Mouse (Mus musculus): ENCODE results near the gene Slc4a4.

The Slc4a4 gene

DNA sequence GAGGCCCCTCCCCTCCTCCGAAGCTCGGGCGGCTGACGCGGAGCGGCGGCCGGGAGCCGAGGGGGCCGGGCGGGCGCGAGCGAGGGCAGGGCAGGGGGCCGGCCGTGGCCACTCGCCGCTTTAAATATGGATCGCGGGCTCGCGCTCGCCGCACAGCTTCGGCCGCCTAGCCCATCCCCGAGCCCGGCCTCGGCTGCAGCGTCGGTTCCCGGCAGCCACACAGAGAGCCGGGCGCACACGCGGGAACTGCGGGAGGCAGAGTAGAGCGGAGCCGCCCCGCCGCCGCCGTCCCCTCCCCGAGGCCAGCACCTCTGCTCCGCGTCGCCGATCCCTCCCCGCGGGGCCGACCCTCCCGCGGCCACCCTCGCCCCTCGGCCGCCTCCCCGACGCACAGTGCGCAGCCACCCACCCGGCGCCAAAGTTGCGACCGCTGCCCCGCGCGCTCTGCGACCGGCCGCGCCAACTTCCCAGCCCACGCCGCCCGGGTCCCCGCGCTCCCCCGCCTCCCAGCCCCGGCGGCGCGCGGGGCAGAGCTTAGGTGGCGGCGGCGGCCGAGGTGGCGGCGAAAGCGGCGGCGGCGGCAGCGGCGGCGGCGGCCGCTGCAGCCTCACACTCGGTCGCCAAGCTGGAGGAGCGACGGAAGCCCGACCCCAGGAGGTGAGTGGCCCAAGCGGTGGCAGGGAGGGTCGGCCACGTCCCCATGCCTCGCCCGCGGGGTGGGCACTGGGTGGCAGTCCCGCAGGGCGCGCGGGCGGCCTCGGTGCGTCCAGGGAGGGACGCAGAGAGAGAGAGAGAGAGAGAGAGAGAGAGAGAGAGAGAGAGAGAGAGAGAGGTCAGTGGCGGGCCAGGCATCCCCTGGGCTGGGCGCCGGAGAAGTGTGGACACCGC, at the start of gene Slc4a4:
Gene Slc4a4 (plus strand): TSS at position 151 of the 888 bp plus-strand sequence.
- DNase-seq: peak; percentile 78 to 85

DNA sequence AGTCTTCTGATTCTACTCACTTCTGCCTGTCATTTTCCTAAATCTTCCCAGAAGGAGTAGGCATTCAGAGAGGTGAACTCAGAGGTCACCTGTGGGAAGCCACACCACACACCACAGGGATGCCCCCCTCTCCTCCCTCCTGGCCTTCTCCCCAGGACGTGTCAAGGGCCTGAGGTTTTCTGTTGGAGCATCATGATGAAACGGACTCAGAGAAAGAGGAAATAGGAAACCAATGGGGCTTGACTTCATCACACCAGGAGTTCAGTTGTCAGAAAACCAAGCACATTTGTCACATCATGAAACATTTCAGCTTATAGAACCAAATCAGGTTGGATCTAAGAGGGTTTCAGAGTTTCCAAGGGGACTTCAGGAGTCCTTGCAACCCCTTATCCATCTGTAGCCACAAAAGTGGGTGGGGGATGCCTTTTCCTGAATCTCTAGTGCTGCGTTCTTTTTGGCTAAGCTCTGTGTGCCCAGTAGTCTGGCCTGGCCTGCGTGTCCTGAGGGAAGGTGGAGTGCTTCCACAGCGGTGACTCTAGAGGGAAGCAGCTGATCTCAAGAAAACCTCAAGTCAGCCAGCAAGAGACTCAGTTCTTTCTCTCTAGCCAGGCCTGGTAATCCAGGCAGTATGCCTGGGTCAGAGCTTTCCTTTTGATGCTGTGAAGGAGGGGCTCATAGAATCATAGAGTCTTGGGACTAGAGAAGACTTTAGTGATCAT, 46.4 kb upstream of the Slc4a4 start:
- DNase-seq: no peak

DNA sequence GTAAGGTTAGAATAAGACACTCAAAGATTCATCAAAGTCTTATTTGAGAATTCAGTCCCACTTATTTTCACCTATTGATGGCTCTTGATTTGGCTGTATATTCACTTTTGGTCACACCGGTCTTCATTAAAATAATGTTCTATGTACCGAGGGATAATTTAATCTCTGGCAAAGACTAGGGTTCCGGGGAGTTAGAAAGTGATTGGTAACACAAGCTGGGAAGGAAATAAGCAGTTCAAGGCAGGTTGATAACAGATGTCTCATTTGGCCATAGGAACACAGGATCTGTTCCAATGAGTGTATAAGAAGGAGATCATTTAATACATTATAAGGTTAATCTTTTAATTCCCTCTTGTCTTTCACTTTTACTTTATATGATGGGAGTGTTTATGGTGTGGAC, 29.3 kb upstream of the Slc4a4 start:
- no peak for DNase-seq

DNA sequence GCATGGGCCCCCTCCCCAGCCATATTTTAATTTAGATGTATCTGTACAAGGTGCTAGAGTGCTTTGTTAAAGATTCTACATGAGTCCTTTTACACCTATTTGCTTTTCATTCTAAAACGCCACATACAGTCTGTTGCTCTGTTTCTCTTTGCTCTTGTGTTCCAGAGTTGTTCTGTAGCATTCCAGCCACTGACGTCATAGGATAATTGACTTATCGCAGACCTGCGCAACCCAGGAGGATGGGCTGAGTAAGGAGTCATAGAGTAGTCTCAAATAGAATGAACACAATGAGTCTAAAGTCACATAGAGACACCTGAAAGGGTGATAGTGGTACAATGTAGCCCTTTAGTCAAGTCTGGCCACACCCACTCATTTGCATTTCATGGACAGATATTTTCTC, 28.8 kb upstream of the Slc4a4 start:
- no peak for DNase-seq

DNA sequence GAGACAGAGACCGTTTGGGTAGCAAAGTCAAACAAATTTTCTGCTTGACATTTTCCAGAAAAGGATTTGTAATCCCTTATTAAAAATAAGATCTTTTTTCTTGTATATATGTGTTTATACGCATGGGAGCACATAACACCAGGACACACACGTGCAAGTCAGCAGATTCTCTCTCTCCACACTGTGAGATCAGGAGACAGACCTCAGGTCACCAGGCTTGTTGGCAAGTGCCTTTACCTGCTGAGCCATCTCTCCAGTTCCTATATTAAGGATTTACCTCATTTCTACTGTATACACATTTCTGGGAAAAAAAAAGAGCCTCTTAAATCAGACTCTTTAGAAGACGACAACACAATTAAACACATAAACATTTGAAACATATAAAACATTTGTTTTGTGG, 28.4 kb upstream of the Slc4a4 start:
- DNase-seq: no peak

DNA sequence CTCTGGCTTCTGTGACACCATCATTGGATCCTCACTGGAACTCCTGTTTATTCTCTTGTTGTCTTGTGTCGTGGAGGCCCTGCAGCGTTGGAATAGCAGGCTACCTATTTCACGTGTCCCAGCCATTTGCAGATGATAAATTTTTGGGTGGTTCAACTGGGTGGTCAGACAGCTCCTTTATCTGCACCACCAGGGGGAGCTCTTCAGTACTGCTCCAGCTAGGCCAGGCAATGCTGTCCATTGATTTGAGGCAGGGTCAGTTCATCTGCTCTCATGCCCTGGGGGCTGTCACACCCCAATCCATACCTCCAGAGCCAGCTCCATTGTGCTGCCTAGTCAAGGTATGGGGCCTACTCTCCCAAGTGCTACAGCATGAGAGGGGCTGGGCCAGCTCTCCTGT, 24.5 kb upstream of the Slc4a4 start:
- DNase-seq: peak; percentile 15 to 28

DNA sequence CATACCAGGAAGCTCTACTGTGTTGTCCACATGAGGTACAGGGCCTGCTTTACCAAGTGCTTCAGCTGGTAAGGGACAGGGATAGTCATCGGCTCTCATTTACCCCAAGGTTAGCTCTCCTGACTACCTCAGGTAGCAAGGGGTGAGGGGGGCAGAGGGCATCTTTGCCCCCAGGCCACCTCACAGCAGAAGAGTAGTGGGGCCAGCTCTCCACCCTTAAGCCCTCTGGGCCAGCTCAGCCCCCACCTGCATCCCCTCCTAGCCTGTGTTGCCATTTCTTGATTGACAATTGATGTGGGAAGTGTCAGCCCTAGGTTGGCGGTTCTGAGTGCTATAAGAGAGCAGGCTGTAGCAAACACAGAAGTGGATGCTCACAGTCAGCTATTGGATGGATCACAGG, 23.8 kb upstream of the Slc4a4 start:
- no peak for DNase-seq

DNA sequence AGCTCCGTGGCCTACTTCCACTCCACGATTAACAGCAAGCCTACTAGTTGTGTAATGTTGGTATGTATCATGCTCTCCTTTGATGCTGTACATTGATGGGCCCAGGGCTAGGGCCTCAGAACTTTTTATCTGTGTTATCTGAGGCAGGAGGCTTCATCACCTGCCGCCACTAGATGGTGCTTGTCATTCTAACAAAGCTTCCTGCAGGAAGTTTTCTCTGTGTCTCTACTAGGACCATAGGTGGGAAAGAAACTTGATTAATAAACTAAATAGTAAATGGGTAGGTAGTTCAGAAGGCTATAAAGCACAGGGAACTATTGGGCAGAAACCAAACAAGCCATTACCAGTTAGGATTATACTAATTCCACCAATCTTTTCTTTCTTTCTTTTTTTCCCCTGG, 2.5 kb upstream of the Slc4a4 start:
- peak; percentile 68 to 76 for DNase-seq

DNA sequence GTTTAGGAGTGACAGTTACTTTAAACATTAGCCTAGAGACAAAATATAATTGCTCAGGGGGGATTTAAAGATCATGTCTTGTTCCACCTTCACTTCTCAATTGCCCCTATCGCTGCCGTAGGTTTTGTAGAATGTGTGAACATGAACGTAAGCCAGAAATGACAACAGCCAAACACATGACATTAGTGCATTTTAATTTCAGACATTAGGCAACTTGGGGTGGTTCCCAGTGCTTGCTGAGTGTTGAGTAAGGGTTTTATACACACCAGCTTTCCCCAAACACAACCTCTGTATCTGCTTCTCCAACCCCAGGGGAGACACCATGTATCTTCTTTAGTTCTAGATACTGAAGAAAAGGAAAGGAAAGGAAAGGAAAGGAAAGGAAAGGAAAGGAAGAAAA, 1.1 kb upstream of the Slc4a4 start:
- no peak for DNase-seq

DNA sequence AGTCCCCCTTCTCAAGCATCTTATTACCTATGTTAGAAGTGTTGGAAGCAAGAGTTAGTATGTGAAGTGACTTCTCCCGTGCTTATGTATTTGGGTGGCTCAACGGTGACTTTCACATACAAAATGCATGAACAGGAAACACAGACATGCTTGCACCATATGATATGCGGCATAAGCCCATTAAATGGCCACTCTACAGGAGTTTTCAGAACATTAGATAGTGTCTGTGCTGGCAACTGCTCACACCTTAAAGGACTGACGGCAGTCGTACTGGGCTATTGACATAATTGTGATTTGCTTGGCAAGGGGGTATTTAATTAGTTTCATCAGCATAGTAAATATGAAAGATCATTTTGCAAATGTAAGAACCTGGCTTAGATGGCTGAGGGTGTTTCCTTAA, 674 bp upstream of the Slc4a4 start:
- DNase-seq: no peak

DNA sequence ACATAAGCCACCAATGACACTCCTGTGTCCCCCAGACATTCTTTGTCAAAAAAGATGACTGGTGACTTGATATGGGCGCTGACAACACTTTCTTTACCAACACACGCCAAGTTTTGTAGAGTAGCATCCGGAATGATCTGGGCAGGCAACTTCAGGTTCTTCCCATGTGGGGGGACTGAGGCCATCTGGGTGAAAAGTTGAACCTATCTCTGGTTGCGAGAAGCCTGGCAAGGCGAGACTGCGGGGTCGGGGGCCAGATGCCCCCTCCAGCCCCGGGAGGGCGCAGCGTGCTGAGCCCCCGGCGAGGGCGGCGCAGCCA, 310 bp upstream of the Slc4a4 start:
- no peak for DNase-seq

DNA sequence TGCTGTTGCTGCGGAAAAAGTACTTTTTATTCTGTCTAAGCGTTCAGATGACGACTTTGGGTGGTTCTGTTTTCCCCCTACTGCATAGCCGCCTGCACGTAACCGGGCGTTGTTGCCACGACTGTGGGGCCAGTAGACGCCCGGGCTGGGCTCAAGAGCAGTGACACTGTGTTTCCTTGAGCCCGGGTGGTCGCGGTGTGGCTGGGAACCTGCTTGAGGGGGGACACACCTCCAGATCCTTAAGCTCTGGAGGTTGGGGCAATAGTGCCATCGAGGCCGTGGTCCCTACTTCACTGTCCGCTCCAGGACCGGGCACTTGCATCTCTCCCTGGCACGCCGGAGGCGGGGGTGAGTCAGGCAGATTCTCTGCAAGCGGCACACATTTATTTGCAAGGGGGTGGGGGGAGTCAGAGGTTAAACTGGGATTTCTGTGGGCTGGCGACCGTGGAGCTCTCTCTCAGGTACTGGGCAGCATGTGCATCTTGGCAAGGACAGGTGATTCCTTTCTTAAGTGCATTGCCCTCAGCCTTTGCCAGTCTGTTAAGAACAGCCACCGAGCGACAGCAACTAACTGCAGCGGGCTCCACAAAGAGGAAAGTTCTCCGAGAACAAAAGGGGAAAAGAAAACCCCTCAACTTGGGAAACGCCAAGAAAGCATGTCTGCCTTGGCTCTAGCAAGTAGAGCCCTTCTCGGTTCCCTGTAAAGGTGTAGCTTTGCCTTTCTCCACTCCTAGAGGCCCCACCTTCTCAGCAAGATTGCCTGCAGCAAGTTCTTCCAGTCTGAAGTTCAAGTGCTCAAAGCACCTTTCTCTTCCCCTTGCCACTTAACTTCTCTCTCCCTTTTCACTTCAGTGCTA, 1.2 kb downstream of the Slc4a4 start:
- peak; percentile 9 to 51 for DNase-seq

DNA sequence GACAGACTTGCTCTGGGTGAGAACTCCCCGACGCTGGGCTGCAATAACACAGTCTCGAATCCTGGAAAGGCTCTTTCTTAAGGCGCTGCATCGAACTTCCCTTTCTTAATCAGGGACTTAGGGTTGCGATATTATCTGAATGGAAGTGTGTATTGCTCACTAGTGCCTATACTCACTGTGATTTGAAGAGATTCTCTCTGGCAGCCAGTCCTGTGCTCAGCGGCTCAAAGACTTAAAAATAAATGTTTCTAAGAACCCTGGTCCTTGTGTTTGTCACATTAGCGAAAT, 1.7 kb downstream of the Slc4a4 start:
- no peak for DNase-seq

DNA sequence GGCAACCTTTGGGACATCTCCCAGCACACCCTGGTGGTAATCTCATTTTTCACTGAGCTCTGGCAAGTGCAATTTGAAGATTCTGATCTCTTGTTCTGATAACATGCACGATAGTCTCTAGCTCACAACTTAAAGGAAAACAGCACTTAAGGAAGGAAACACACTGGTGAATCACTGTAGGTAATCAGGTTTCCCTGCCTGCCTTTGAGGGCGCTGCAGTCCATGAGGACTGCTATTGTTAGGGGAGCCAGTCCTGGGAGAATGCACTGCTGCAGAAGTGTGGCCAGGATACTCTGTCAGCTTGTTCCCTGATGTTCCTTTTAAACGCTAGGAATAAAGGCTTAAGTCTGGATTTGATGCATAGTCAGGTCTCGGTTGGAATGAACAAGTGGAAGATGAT, 2.7 kb downstream of the Slc4a4 start:
- peak in 1 of 2 experiments; percentile 35 for DNase-seq

DNA sequence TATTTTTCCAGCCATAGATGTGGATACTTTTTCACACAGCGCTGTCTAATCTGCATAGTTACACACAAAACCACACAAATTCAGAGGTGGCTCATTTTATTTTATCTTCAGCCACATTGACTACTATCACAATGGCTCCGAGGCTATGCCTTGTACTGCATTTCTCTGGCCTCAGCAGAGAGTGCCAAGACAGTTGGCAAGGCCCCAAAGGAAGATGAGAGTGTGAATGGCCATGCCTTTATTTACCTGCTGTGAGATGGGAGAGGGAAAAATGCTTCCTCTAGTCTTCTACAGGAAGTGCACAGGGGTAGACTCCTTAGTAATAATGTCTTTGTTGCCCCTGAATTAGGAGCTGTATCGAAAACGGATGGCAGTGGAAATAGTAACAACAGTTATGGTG, 3.5 kb downstream of the Slc4a4 start:
- no peak for DNase-seq

DNA sequence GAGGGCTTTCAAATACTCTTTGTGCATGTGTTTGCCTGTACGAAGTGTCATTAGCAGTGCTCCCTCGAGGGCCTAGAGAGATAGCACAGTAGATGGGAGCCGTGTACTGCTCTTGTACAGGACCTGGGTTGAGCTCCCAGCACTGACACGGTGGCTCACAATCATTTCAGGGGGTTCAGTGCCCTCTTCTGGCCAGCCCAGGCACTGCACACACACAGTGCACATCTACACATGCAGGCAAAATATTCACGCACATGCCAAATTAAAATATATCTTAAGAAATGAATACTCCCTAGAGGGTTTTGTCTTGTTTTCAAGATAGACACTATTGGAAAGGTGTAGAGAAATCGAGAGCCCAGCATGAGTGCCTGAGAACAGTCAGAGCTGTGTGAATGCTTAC, 10.0 kb downstream of the Slc4a4 start:
- DNase-seq: no peak

DNA sequence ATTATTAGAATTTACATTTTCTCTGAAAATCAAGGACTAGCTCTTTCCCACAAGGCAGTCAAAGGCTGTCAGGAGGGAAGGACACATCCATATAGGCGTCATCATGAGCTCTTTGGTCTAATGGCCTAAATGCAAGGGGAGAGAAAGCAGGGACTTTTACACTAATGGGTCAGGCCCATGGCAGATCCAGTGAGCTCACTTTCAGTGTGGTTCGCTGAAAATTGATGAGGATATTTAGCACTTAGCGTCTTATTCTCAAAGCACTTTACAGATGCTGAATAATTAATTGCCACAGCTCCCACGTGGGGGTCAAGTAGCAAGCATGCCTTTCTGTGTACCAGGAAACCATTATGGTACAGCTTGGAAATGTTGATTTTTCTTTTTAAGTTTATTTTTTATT, 16.5 kb downstream of the Slc4a4 start:
- DNase-seq: no peak

DNA sequence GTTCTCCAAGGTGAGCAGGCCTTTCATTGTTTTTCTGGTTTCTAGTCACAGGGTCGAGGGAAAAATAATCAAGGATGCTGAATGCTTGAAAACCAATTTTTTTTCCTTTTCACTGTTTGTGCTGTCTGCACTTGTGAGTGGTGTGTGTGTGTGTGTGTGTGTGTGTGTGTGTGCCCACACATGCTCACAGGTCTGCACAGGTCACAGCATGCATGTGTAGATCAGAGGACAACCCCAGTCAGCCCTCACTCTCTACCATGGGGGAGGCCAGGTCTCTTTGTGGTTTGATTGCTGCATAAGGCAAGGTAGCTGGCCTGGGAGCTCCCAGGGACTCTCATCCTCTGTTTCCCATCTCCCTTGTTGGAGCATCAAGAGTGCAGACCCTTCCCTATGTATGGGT, 16.9 kb downstream of the Slc4a4 start:
- no peak for DNase-seq

DNA sequence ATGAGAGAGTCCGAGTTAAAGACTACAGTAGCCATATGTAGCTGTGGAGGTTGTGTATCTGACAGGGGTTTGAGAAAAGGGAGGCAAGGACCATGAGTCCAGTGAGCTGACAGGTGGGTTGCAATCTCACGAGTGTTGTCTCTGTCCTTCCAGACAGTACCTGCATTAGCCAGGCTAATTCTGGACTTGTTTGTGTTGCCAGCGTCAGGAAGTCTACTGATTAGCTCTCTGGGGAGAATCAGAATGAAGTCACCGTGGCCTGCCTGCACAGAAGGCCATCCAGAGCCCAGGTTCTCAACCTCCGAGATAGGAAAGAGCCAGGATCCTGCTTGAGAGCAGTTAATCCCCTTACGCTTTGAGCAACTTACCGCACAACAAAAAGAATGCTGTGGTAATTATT, 18.2 kb downstream of the Slc4a4 start:
- no peak for DNase-seq

DNA sequence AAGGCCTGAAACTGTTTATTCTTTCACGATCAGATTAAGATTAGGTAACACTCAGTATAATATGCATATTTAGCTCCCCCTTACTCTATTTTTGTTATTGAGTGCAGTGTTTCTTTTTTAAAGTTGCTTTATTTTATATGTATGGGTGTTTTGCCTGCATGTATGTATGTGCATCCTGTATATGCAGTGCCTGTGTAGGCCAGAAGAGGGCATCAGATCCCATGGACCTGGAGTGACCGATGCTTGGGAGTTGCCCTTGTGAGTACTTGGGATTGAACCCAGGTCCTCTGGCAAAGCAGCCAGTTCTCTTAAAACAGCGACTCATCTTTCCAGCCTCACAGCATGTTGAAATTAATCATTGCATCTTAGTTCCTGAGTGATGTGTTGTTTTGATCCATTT, 21.0 kb downstream of the Slc4a4 start:
- DNase-seq: no peak

DNA sequence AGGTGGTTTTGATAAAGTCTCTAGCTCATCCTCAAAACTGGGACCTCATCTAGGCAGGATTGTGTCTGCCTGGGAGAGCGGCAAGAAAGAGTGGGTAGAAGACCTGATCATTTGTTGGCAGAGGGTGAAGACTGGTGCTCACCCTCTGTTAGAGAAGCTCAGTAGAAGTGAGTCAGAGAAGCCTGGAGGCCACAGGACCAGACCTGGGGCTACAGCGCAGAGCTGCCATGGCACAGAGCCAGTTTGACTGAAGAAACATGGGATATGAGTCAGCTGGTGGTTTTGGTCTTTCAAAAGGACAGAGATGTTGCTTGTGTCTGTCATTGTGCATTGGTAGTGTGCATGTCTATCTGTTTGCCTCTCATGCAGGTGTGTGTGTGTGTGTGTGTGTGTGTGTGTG, 26.0 kb downstream of the Slc4a4 start:
- DNase-seq: peak in 1 of 2 experiments; percentile 31

DNA sequence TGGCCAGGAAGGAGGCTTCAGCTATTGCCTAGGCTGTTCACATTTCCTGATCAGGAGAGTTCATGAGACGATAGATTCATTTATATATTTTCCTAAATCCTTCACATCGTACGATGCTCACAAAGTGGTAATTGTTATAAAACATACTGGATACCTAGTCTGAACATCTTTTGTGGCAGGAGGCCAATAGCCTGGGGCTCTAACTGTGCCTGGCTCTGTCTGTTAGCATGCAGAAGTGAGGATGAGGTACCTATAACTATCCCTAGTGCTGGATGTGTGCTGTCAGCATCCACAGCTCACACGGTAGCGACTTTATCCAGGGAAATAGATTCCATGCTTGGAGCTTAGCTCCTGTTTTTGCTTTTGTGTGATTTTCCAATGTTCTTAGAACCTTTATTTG, 28.5 kb downstream of the Slc4a4 start:
- no peak for DNase-seq

DNA sequence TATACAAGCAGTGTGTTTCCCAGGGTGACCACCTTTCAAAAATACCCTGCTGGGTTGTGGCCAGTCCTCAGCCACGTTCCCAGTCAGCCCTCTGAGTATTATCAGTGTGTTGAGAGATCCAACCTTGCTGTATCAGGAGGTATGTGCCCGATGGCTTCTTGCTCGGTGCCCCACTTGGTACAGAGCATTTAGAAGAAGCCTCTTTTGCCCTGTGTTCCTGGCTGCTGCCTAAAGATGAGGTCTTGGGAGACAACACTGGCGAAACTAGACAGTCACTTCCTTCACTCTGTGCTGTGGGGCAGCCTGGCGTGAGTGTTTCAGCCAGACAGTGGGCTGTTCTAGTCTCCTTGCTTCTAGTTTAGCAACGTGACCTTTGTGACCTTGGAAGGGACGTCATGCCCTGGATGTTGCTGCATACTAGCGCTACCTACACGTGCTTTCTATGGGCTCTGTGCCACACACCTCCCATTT, 29.9 kb downstream of the Slc4a4 start:
- DNase-seq: no peak

DNA sequence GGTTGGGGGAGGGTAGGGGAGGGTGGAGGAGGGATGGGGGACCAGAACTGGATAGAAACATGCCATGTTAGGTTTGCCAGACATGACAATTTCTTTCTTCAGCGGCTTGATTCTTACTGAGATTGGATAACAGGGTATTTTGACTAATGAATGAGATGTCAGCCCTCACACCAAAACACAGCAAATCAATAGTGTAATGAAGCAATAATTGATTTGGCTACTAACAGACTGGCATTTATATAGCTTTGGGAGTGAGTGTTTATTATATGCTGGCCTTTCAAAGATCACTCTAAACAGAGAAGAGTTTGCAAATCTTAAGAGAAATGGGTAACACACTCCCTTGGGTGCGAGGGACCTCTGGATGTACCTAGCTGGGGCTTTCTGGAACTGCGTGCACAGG, 30.6 kb downstream of the Slc4a4 start:
- DNase-seq: no peak

Data from kidney, postnatal 4 days (tissue).